Mouse (Mus musculus) embryonic facial prominence, embryonic 14.5 days (tissue): ENCODE data around the gene Naip6. TPM values are rescaled to one million over a fixed set of nuclear protein-coding genes. Genes with fewer than 3 reads are reported as not detected.

Source experiments
- polyA plus RNA-seq: library from polyadenylated mRNA; unstranded; fragments of >200 nt; fragmentation: Nextera tagmentation; extraction: Ambion mirVana; gene quantifications from 2 replicates; pipeline ENCODE4 v1.2.1, GENCODE M21; 2014

Gene Naip6
- polyA plus RNA-seq, 1 experiment from 2014 or later, result 0.10 TPM

Other genes starting within 250 kb of the Naip6 start
- 22.6 and 23.2 TPM in 2 replicates for gene Bdp1, start 213.6 kb downstream of the Naip6 start, polyA plus RNA-seq
- 161 and 172 TPM in 2 replicates for gene Serf1, start 209.7 kb downstream of the Naip6 start, polyA plus RNA-seq
- 43.0 and 50.9 TPM in 2 replicates for gene Smn1, start 192.8 kb downstream of the Naip6 start, polyA plus RNA-seq
- gene Naip2, start 115.6 kb downstream of the Naip6 start, polyA plus RNA-seq, result 0.45 and 0.54 TPM in 2 replicates
- gene Naip5, start 71.4 kb downstream of the Naip6 start, polyA plus RNA-seq, result 0.25 TPM in 2 replicates
- gene Naip1, start 135.2 kb upstream of the Naip6 start, polyA plus RNA-seq, result 0.04 TPM in 1 of 2 replicates, not detected in the other
- 49.3 and 54.5 TPM in 2 replicates for gene Gtf2h2, start 174.9 kb upstream of the Naip6 start, polyA plus RNA-seq
- 7.1 and 7.4 TPM in 2 replicates for gene Ocln, start 235.0 kb upstream of the Naip6 start, polyA plus RNA-seq